Mouse (Mus musculus): Measurements from ENCODE around the gene Fancd2os. TPM values are rescaled to one million over a fixed set of nuclear protein-coding genes. Genes with fewer than 3 reads are reported as not detected.

The Fancd2os gene
- total RNA-seq (2021) = under 1 TPM in 1 of 2 experiments, not detected in 1; 0.28 TPM

DNA sequence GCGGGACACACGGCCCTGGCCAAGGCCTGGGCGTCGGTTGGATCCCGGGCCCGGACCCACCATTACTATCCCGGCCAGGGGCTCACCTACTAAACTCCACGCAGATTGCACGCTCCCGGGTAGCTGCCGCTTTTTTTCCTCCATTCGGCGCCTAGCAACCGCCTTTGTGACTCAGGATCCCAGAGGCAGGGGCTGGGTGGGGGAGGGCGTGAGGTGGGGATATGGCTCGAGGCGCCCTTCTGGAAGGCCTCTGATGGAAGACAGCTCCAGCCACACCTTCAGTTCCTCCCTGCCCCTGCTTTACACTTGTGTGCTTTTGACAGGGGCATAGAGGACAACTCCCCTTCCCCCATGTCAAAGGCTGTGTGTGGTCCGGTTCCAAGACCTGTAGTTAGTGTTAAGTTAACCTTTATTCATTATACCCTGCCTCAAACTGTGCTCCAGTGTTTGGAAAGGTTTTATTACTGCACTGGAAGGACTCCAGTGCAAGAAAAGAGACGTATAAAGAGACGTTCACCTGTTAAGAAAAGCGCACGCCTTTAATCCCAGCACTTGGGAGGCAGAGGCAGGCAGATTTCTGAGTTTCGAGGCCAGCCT, at the start of gene Fancd2os:
Fancd2os (minus strand) TSS at position 173 of the 597 bp plus-strand sequence.
- no peak for DNase-seq
- intact Hi-C loops (cut with DNase I) = no loop called here

DNA sequence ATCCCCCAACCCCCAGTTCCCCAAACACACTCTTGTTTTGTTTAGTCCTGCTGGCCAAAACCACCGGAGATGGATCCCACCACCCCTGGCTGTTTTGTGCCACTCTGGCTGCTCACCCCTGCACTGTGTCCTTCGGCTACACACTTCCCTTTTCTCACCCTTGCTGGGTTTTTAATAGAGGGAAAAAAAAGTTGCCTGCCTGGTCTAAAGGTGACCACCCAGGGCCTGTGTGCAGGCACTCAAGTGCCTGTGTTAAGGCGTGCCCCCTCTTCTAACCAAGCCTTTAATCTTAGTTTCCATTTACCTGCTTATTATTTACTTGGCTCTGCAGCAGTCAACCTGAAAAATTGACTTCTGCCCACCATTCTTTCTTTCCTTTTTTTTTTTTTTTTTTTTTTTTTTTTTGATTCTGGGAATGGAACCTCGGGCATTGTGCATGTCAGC, 49.7 kb upstream of the Fancd2os start:
- DNase-seq = no peak
- intact Hi-C loops (cut with DNase I) = no loop called here

DNA sequence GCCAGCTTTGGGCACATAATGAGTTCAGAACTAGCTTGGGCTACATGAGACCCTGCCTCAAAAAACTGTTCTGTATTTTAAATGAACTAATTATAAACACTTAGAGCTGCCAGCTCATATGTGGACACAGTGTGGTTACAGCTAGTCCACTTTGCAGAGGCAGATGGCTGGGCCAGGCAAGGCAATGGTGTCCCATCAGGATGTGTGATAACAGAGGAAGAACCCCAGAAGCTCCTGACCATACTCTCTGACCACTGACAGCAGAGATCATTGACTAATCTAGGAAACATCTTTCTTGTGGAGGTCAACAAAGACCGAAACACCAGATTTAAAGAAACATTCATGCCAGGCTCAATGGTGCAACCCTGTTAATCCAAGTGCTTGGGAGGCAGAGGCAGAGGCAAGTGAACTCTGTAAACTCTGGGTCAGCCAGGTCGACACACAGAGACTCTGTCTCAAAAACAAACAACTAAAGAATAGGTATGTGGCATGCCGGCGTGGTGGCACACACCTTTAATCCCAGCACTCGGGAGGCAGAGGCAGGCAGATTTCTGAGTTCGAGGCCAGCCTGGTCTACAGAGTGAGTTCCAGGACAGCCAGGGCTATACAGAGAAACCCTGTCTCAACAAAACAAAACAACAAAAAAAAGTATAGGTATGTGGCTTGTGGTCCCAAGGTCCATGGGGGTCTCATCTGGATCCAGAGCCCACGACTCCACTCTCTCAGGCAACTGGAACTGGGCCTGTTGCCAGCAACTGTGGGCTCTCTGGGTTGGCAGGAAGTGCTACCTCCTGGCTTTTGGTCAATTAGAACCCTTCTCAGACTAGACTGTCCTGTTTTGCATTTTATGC, 49.1 kb upstream of the Fancd2os start:
- intact Hi-C loops (cut with DNase I) = no loop called here
- no peak for DNase-seq

DNA sequence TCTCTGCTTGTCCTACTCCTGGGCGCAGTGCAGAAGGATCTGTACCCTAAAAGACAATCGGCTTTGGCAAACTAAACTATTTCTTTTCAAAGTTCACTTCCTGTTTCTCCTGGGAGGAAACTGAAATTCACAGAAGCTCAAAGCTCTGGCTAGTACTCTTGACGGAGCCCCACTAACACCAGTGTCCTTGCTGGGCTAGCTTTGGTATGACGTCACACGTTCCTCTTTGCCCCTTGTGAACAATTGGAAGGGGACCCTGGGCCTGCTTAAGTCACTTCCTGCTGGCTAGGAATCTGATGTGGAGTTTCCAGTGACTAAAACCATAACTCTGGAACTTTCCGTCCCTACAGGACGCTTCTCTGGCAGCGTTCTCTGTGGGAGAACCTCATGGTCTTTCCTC, 44.3 kb upstream of the Fancd2os start:
- intact Hi-C loops (cut with DNase I) = loop anchor here (5.0 kb wide), 1 partner anchor 37 kb away; no protein-coding TSS in a partner anchor
- no peak for DNase-seq

DNA sequence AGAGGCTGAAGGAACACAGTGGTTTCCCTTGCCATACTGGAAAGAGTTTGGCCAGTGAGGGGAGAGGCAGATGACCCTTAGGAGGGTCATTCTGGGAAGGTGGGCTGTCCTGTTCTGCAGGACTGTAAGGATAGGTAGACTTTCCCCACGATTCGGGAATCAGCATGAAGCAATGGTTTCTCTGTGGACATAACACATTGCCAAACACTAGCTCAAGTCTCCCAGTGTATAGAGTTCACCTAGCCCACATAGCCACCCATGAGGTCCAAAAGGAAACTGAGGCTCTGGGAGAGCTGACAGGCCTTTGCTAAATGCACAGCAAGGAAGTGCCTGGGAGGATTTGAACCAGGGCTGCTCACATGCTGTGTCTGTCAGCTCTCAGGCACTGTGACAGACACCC, 43.5 kb upstream of the Fancd2os start:
- intact Hi-C loops (cut with DNase I) = loop anchor here (5.0 kb wide), 1 partner anchor 38 kb away; no protein-coding TSS in a partner anchor
- no peak for DNase-seq

DNA sequence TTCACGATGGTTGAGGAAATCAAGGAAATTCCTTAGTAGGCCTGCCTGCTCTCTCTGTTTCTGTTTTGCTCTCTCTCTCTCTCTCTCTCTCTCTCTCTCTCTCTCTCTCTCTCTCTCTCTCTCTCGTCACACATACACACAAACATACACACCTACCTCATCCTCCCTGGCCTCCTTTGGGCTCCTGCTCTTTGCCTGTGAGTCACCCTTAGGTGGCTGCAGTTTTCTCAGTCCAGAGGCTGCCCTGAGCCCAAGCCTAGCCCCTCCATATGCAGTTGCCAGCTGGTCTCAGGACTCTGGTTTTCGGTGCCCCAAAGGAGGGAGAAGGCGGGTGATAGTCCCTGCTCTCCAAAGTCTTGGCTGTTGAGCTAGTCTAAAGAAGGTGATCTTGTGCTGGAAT, 42.5 kb upstream of the Fancd2os start:
- intact Hi-C loops (cut with DNase I) = loop anchor here (5.0 kb wide), 1 partner anchor 39 kb away; no protein-coding TSS in a partner anchor
- DNase-seq = no peak

DNA sequence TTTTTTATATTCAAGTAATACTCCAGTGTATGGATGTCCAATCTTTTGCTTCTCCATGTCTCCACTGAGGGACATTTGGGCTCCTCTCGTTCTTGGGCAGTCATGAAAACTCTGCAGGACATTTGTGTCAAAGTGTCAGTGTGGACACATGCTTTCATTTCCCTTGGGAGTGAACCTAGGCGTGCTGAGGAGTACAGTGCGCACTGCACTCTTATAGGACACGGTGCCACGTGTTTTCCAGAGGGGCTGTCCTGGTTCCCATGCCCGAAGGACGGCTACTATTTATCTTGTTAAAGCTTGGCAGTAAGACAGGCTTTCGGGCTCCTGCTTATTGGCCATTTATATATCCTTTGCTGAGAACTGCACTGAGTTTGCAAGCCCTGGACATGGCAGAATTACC, 42.1 kb upstream of the Fancd2os start:
- intact Hi-C loops (cut with DNase I) = loop anchor here (5.0 kb wide), 1 partner anchor 40 kb away; no protein-coding TSS in a partner anchor
- DNase-seq = no peak

DNA sequence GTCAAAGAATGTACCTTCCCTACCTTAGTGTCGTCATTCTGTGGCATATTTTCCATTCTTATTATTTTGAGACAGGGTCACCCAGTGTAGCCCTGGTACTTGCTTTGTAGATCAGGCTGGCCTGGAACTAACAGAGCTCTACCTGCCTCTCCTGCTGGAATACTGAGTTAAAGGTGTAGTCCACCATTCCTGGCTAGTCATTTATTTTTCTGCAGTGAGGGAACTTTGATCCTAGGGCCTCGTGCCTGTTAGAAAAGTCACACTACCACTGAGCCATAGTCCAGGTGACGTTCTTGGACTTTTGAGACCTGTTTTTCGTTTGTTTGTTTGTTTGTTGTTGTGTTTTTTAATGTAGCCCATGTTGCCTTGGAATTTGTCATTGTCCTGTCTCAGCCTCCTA, 38.7 kb upstream of the Fancd2os start:
- intact Hi-C loops (cut with DNase I) = loop anchor here (5.0 kb wide), 1 partner anchor 438 kb away; no protein-coding TSS in a partner anchor
- no peak for DNase-seq

DNA sequence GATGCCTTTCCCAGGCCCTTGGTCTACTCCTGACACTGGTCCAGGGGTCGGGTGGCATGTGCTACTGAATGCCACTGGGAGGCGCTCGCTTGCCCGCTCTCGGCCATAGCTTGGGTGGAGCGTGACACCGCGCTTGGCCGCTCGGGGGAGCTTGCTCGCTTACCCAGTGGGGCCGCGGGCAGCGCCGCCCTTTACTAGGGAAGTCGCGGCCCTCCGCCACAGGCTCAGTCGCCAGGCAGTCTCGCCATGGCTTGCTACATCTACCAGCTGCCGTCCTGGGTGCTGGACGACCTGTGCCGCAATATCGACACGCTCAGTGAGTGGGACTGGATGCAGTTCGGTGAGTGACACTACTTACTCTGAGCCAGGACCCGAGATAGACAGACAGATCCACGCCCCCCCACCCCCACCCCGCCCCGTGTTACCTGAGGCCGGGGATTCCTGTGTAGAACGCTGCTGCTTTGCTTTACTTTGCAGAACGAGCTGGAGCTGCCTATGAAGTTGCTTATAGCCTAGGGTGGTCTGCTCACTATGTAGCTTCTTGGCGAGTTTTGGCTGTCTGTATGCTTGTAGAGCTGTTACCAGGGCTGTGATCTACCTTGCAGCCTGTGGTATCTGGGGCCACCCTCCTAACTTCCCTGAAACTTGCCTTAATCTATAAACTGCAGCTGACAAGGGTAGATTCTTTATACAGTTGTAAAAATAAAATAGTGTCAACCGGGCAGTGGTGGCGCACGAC, 38.0 kb upstream of the Fancd2os start, which contains the start of gene Irak2:
Irak2 (plus strand) TSS at position 166 of the 739 bp plus-strand sequence.
- intact Hi-C loops (cut with DNase I) = loop anchor here (5.0 kb wide), 1 partner anchor 439 kb away; no protein-coding TSS in a partner anchor
- peak; percentile 95 for DNase-seq

DNA sequence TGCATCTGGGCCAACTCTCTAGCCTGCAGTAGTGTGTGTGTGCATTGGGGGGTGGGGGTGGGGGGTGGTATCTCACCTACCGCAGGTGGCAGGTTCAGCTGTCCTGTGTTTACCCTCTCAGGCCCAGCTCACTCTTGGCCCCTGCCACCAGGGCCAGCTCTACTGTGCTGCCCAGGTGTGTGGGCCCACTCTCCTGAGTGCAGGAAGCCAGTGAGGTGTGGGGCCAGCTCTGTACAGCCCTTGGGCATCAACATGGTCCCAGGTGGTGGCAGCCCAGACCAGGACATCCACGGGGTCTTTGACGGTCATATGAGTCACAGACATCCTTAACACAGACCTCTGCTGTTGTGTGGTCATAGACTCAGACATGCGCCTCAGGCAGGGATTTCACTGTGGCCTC, 32.3 kb upstream of the Fancd2os start:
- DNase-seq = no peak
- intact Hi-C loops (cut with DNase I) = no loop called here

DNA sequence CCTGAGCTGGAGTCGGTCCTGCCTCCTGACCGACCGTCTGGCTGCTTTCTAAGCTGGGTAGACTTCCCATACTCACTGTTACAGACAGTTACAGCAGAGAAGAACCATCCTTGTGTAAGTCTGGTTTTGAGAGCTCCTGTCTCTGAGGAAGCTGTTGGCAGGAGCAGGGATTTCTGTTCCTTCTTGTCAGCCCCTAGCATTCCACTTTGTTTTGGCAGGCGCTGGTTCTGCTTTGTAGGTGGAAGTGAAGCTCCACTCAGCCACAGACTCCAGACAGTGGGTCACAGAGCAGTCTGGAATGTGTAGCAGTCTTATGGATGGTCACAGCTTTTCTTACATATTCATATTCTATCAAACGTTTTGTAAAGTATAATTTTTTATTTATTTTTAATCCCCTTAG, 29.8 kb upstream of the Fancd2os start:
- intact Hi-C loops (cut with DNase I) = no loop called here
- no peak for DNase-seq

DNA sequence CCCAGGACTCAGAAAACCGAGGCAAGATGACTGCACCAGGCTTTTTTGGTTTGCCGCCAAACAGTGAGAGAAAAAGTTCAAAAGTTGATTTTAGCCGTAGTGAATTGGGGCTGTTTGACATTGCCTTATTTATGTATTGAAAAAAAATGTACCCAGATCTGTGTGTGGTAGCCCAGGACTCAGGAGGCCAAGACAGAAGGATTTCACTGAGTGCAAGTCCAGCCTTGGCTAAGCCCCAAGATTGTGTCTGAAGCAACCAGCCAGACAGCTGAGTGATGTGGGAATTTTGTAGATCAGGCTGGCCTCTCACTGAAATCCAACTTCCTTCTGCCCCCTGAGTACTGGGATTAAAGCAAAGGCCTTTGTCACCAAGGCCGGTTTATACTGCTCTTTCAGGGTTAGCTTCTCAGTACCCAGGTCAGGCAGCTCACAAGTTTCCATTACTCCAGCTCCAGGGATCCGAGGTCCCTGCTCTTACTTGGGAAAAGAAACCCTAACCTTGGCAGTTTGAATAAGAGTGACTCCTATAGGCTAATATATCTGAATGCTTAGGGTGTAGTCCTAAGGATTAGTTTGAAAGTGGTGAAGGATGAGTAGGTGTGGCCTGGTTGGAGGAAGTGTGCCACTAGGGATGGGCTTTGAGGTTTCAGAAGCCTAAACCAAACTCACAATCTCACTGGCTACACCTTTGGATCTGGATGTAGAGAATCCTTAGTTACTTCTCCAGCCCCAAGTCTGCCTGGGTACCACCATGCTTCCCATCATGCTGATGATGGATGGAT, 24.7 kb upstream of the Fancd2os start:
- DNase-seq = peak; percentile 27
- intact Hi-C loops (cut with DNase I) = no loop called here

DNA sequence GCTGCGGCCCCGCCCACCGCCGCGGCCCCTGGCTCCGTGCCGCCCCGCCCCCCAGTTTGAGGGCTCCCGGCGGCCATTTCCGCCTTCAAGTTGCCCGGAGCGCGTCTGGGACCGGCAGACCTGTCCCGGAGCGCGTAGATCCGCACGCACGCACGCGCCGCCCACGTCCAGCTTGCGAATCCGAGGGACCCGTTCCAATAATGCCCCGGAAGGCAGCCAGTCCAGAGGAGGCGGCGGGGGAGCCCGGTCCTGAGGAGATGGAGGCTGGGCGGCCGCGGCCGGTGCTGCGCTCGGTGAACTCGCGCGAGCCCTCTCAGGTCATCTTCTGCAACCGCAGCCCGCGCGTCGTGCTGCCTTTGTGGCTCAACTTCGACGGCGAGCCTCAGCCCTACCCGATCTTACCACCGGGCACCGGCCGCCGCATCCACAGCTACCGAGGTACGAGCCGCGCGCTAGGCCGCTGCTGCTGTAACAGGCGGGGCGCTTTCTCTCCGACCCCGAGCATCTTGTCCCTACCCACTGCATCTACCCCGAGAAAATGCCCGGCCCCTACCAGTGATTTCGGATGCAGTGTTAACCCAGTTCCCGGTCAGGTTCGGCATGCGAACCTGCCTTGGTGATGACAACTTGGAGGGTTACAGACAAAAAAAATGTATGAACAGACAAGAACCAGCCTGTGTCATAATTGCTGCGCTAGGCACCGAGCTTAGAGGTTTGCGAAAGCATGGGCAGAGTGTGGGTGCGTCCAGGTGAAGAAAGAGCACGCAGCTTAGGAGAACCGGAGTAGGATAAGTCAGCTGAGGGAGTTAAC, 23.6 kb upstream of the Fancd2os start, which contains the start of gene Vhl:
Vhl (plus strand) TSS at position 19 of the 811 bp plus-strand sequence.
- peak; percentile 88 for DNase-seq
- intact Hi-C loops (cut with DNase I) = no loop called here

DNA sequence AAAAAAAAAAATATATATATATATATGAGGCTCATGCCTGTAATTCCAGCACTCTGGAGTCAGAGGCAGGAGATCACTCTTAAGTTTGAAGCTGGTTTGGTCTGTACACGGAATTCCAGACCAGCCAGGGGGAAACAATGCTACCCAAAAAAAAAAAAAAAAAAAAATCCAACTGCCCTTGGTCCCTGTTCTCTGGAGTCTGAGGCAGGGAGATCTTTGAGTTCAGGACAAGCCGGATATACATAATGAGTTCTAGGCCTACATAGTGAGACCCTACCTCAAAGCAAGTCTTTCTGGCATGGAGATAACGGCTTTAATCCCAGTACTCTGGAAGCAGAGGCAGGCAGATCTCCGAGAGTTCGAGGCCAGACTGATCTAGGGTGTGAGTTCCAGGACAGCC, 22.9 kb upstream of the Fancd2os start:
- no peak for DNase-seq
- intact Hi-C loops (cut with DNase I) = no loop called here

DNA sequence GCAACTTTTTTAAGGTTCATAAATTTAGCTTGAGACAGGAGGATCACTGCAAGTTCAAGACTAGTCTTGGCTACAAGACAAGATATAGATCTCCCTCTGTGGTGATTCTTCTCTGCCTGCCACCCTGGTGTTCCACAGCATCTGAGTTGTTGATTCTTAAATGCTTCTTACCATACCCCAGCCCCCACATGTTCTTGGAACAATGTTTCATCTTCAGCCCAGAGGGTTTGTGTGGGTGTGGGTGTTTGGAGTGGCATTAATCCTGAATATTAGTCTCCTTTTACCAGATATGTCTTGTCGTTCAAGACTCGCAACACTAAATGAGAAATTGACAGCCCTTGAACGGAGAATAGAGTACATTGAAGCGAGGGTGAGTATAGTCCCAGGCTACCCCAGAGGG, 15.0 kb upstream of the Fancd2os start:
- no peak for DNase-seq
- intact Hi-C loops (cut with DNase I) = no loop called here

DNA sequence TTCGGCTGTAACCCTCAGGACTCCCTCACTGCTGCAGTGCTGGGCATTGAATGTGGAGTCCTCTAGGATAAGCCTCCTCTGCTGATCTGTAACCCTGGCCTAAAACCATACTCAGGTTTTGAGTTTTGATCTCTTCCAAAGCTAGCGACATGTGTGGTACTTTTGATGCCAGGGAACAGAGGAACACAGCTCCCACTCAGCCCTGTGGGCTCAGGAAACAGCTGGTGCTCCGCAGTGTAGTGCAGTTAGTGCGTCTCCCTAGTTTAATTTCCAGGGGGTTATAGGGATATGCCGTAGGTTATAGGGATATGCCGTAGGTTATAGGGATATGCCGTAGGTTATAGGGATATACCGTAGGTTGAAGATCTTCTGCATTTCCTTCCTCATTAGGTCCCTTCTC, 14.5 kb upstream of the Fancd2os start:
- intact Hi-C loops (cut with DNase I) = no loop called here
- DNase-seq = no peak

DNA sequence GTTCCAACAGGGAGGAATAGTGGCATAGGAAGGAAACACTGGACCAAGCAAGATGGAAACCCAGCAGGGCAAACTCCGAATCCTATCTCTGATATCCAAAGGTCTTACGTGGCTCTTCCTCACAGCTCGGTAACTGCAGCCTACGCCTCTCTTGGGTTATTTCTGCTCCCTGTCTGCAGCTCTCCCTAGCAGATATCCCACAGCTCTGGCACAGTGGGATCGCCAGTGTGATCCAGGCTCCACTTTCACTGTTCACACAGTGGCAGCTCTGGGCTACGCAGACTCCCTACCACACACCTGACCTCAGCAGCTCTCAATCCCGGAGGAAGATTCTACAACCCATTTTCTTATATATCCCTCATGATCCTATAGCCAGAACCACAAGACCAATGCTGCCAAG, 13.6 kb upstream of the Fancd2os start:
- intact Hi-C loops (cut with DNase I) = no loop called here
- DNase-seq = no peak

DNA sequence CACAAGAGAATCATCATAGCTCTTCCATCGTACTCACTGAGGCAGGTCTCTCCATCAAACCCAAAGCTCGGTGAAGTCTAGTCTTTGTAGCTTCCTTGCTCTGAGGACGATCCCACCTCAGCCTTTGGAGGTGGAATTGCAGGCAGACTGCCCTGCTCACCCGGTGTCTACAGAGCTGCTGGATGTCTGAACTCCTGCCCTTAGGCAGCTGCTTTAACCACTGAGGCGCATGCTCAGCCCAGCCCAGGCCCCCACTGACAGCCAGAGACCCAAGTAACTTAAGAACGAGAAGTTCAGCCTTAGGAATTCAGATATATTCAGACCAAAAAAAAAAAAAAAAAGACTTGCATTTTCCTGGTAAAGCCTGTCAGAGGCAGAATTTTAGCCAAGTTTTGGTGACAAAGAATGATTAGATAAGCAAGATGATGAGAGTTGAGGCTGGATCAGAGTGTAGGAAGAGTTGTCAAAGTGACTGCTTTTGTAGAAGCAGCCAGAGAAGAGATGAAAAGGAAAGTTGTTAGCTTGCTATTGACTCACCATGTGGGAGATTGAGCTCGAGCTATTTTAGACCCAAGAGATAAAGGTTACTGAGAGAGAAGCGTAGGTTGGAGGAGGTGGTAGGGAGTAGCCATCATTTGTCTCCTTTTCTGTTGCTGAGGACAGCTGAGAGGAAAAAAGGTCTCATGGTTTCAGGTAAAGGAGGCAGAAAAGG, 11.9 kb upstream of the Fancd2os start:
- intact Hi-C loops (cut with DNase I) = no loop called here
- DNase-seq = no peak

DNA sequence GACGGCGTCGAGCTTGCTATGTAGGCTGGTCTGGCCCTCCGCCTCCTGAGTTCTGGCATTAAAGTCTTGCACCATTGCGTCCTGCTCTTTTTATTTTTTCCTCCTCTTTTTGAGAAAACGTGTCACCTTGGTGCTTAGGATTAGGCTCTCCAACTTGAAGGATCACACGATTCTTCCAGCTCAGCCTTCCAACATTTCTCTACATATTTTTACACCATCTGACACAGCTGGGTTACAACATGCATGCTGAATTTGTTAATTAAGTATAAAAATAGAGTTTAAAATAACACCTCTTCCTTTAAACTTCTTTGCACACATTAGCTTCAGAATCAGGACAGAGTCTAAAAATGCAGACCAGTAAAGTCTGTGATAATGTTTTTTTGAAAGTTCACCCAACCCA, 8.8 kb upstream of the Fancd2os start:
- intact Hi-C loops (cut with DNase I) = no loop called here
- no peak for DNase-seq
